ENCODE assay signal across 8 mouse cellular contexts in the genomic region with DNA sequence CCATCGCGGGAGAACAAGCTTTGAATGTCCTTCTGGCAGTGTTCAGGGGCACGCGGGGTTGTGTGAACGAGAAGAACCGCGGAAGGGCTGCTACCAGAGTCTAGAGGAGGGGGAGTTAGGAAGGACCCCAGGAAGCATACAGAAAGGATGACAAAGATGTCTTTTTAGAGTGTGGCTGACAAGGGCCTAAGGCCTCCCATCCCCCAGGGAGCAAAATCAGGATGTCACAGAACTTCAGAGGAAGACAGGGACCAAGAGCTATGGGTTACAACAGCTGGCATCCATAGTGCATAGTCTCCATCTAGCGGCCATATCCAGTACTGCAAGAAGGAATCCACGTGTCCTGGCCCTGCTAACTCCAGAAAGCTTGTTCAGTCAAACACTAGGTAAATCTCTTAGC. TPM values are rescaled to one million over a fixed set of nuclear protein-coding genes. Genes with fewer than 3 reads are reported as not detected.
A peak's percentile ranks its signal among the peaks of the same experiment; 100 is the strongest.
DNase-seq lines count a peak whose midpoint lies in the region; ATAC-seq and TF ChIP-seq lines count a peak whose summit lies in the region.

No protein-coding gene starts in this region.

- no peak overlapping the region for H3K4me3 ChIP-seq in cortical plate, adult 2 months (ENCODE audit: insufficient read depth, low read length)
- no peak overlapping the region for H3K4me3 ChIP-seq in intestine, postnatal 0 days (ENCODE audit: low read depth, low read length)
- H3K4me3 ChIP-seq in midbrain, embryonic 15.5 days = no peak overlapping the region
- no peak overlapping the region for H3K4me3 ChIP-seq in spleen, adult 2 months (ENCODE audit: extremely low read depth, insufficient read depth, insufficient read length)

- no peak for ATAC-seq in intestine, postnatal 0 days
- peak; percentile 75 for ATAC-seq in midbrain, embryonic 15.5 days (replicated peaks)

- no peaks in the 10 kb centered on the region for H3K4me1 ChIP-seq in cortical plate, adult 2 months (ENCODE audit: control insufficient read depth, insufficient read depth, low read length)
- H3K4me1 ChIP-seq in intestine, postnatal 0 days (replicated peaks; ENCODE audit: control insufficient read depth, insufficient read depth, low read length) = 0 out of 2 replicates have a peak, but pooled peaks cover 2% of the 10 kb centered on the region
- peaks cover 9% of the 10 kb centered on the region for H3K4me1 ChIP-seq in midbrain, embryonic 15.5 days
- H3K4me1 ChIP-seq in spleen, adult 2 months (ENCODE audit: control insufficient read depth, insufficient read depth, insufficient read length) = no peaks in the 10 kb centered on the region; the same call in 1 of the 2 replicates

- no peaks in the 10 kb centered on the region for H3K27me3 ChIP-seq in intestine, postnatal 0 days (replicated peaks; ENCODE audit: control insufficient read depth, insufficient read depth, low read length)
- peaks cover 19% of the 10 kb centered on the region for H3K27me3 ChIP-seq in midbrain, embryonic 15.5 days (replicated peaks)
- H3K27me3 ChIP-seq in spleen, adult 2 months (ENCODE audit: control insufficient read depth, insufficient read depth, low read length) = no peaks in the 10 kb centered on the region

- intact Hi-C loops in left cerebral cortex, postnatal 25 days (cut with DNase I) = loop anchor here (1.0 to 5.0 kb wide), 3 partner anchors 42 to 131 kb away; a partner anchor contains a TSS

- no peak overlapping the region for H3K27ac ChIP-seq in cortical plate, adult 2 months (ENCODE audit: insufficient read depth, low read length)
- H3K27ac ChIP-seq in intestine, postnatal 0 days (ENCODE audit: low read depth, low read length) = no peak overlapping the region
- H3K27ac ChIP-seq in midbrain, embryonic 15.5 days = no peak overlapping the region
- H3K27ac ChIP-seq in spleen, adult 2 months (ENCODE audit: insufficient read depth, low read length) = no peak overlapping the region

- H3K9ac ChIP-seq in intestine, postnatal 0 days (ENCODE audit: low read depth, low read length) = no peak overlapping the region
- H3K9ac ChIP-seq in midbrain, embryonic 15.5 days = no peak overlapping the region

- H3K9me3 ChIP-seq in intestine, postnatal 0 days (ENCODE audit: control insufficient read depth) = no peaks in the 10 kb centered on the region
- H3K9me3 ChIP-seq in midbrain, embryonic 15.5 days = no peaks in the 10 kb centered on the region

- TF ChIP-seq CTCF in cortical plate, adult 2 months (IDR thresholded peaks at IDR 0.05; ENCODE audit: extremely low read depth, insufficient read depth, low read length) = peak; percentile 100
- peak; percentile 99 for TF ChIP-seq CTCF in intestine, postnatal 0 days (IDR thresholded peaks at IDR 0.05; ENCODE audit: low read depth)
- TF ChIP-seq CTCF in spleen, adult 2 months (IDR thresholded peaks at IDR 0.05; ENCODE audit: extremely low read depth, insufficient read depth, insufficient read length, insufficient replicate concordance) = peak; percentile 90; the same call in 1 of the 2 replicates

- peak; percentile 48 for DNase-seq in 3134 (ENCODE audit: extremely low read depth, insufficient read length, low spot score)
- DNase-seq in adrenal gland, adult (ENCODE audit: inconsistent age in 2 of 2, low spot score in 1 of 2) = peak; percentile 86 to 97
- DNase-seq in gastrocnemius, postnatal 10 days = peak; percentile 84
- DNase-seq in left cerebral cortex, postnatal 25 days (ENCODE audit: low spot score in 2 of 2) = peak; percentile 89 to 91
- DNase-seq in spleen, adult 2 months (ENCODE audit: low read depth in 1 of 2, low spot score in 2 of 2) = peak; percentile 69 to 84

- H3K4me2 ChIP-seq in intestine, postnatal 0 days (replicated peaks; ENCODE audit: low read depth) = no peak overlapping the region
- no peak overlapping the region for H3K4me2 ChIP-seq in midbrain, embryonic 15.5 days

- no peaks in the 10 kb centered on the region for H3K36me3 ChIP-seq in intestine, postnatal 0 days (ENCODE audit: control insufficient read depth, insufficient read depth)
- no peaks in the 10 kb centered on the region for H3K36me3 ChIP-seq in midbrain, embryonic 15.5 days (replicated peaks)
- no peaks in the 10 kb centered on the region for H3K36me3 ChIP-seq in spleen, adult 2 months (ENCODE audit: control insufficient read depth, insufficient read depth, low read length)

- WGBS in intestine, postnatal 0 days = 59% methylated on average over 9 of the region's 9 CpGs
- WGBS in midbrain, embryonic 15.5 days = 56% methylated on average over 9 of the region's 9 CpGs
- WGBS in spleen, adult 2 months = 59% methylated on average over 9 of the region's 9 CpGs

- no peak for TF ChIP-seq POLR2A in cortical plate, adult 2 months (IDR thresholded peaks at IDR 0.05; ENCODE audit: extremely low read depth, insufficient read depth, low read length)
- no peak for TF ChIP-seq POLR2A in spleen, adult 2 months (IDR thresholded peaks at IDR 0.05; ENCODE audit: low read depth, low read length)

RNA-seq across cellular contexts. Expression of a gene that starts 1.9 kb away (rescaled TPM):
- 1.8 and 2.1 TPM in 2 replicates for polyA plus RNA-seq in cortical plate, adult 2 months (2012; rRNA removed)
- 1 to 10 TPM; 5.2 to 8.4 TPM for total RNA-seq in gastrocnemius, postnatal 10 days (2021)
- 7.6 and 8.4 TPM in 2 replicates for polyA plus RNA-seq in intestine, postnatal 0 days (2015; fragmentation: Nextera tagmentation; extraction: Ambion mirVana)
- 1 to 10 TPM; 1.3 to 1.4 TPM for total RNA-seq in left cerebral cortex, postnatal 25 days (2021)
- polyA plus RNA-seq in midbrain, embryonic 15.5 days (2015; fragmentation: Nextera tagmentation; extraction: Ambion mirVana) = 0.83 TPM in 2 replicates
- 84.5 and 91.2 TPM in 2 replicates for polyA plus RNA-seq in spleen, adult 2 months (2012; rRNA removed)

RNA-seq across cellular contexts. Expression of a gene that starts 24.6 kb away (rescaled TPM):
- polyA plus RNA-seq in cortical plate, adult 2 months (2012; rRNA removed) = 8.2 and 8.4 TPM in 2 replicates
- total RNA-seq in gastrocnemius, postnatal 10 days (2021) = under 1 TPM in 1 of 2 experiments, not detected in 1; 0.81 TPM
- 0.84 and 1.1 TPM in 2 replicates for polyA plus RNA-seq in intestine, postnatal 0 days (2015; fragmentation: Nextera tagmentation; extraction: Ambion mirVana)
- total RNA-seq in left cerebral cortex, postnatal 25 days (2021) = 1 to 10 TPM; 4.6 to 6.7 TPM
- polyA plus RNA-seq in midbrain, embryonic 15.5 days (2015; fragmentation: Nextera tagmentation; extraction: Ambion mirVana) = 1.5 and 3.0 TPM in 2 replicates
- polyA plus RNA-seq in spleen, adult 2 months (2012; rRNA removed) = 0.35 and 0.72 TPM in 2 replicates

RNA-seq across cellular contexts. Expression of a gene that starts 25.4 kb away (rescaled TPM):
- 49.6 and 49.8 TPM in 2 replicates for polyA plus RNA-seq in cortical plate, adult 2 months (2012; rRNA removed)
- 10 to 100 TPM; 26.6 to 30.3 TPM for total RNA-seq in gastrocnemius, postnatal 10 days (2021)
- polyA plus RNA-seq in intestine, postnatal 0 days (2015; fragmentation: Nextera tagmentation; extraction: Ambion mirVana) = 17.5 and 20.2 TPM in 2 replicates
- 10 to 100 TPM; 39.9 TPM for total RNA-seq in left cerebral cortex, postnatal 25 days (2021)
- polyA plus RNA-seq in midbrain, embryonic 15.5 days (2015; fragmentation: Nextera tagmentation; extraction: Ambion mirVana) = 23.3 and 24.4 TPM in 2 replicates
- polyA plus RNA-seq in spleen, adult 2 months (2012; rRNA removed) = 10.0 and 14.2 TPM in 2 replicates

RNA-seq across cellular contexts. Expression of a gene that starts 42.5 kb away (rescaled TPM):
- 1.5 and 2.3 TPM in 2 replicates for polyA plus RNA-seq in cortical plate, adult 2 months (2012; rRNA removed)
- total RNA-seq in gastrocnemius, postnatal 10 days (2021) = not detected
- not detected in 2 replicates for polyA plus RNA-seq in intestine, postnatal 0 days (2015; fragmentation: Nextera tagmentation; extraction: Ambion mirVana)
- 1 to 10 TPM in 1 of 2 experiments, under 1 TPM in 1; 0.64 to 1.5 TPM for total RNA-seq in left cerebral cortex, postnatal 25 days (2021)
- polyA plus RNA-seq in midbrain, embryonic 15.5 days (2015; fragmentation: Nextera tagmentation; extraction: Ambion mirVana) = 0.33 and 0.45 TPM in 2 replicates
- polyA plus RNA-seq in spleen, adult 2 months (2012; rRNA removed) = not detected in 2 replicates

RNA-seq across cellular contexts. Expression of a gene that starts 47.5 kb away (rescaled TPM):
- 88.6 and 90.1 TPM in 2 replicates for polyA plus RNA-seq in cortical plate, adult 2 months (2012; rRNA removed)
- total RNA-seq in gastrocnemius, postnatal 10 days (2021) = 10 to 100 TPM; 20.7 to 24.9 TPM
- polyA plus RNA-seq in intestine, postnatal 0 days (2015; fragmentation: Nextera tagmentation; extraction: Ambion mirVana) = 3.7 and 4.8 TPM in 2 replicates
- total RNA-seq in left cerebral cortex, postnatal 25 days (2021) = 100 to 1,000 TPM; 117 to 119 TPM
- polyA plus RNA-seq in midbrain, embryonic 15.5 days (2015; fragmentation: Nextera tagmentation; extraction: Ambion mirVana) = 31.4 and 36.6 TPM in 2 replicates
- polyA plus RNA-seq in spleen, adult 2 months (2012; rRNA removed) = 42.3 and 77.3 TPM in 2 replicates
